Mouse (Mus musculus) testis, postnatal 14 days (tissue): ENCODE measurements around the gene Derl3.
"Not testable (repeated sequence)": the region's sequence is repeated elsewhere in the genome, so short reads cannot be mapped to it uniquely, and the experiment has no call there.

Experiments
- DNase-seq: peaks from one replicate; pipeline ENCODE4 v3.0.0; 2021; ENCODE audit warnings: low spot score

Gene Derl3

DNA sequence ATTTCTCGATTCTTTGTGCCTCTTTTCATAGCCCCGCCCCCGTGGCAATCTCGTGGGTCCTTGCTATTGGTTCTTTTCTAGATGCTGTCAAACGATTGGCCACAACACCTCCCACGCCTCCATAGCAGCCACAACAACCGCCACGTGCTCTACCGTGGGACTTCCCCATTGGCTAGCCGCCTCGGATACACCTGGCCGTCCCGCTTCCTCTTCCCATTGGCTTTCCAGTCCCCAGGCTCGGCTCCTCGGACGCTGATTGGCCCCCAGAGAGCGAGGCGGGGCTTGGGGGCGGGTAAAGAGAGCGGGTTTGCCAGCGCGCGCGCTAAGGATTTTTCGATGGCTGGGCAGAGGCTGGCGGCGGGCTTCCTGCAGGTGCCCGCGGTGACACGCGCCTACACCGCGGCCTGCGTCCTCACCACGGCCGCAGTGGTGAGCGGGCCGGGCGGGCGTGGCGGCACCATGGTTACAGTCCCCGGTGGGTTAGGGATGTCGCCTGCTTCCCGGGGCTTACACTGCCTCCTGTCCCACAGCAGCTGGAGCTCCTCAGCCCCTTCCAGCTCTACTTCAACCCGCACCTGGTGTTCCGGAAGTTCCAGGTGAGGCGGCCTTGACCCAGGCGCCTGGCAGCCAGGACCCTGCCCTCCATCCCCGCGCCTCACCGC, at the start of gene Derl3:
Derl3 (plus strand) TSS at position 325 of the 662 bp plus-strand sequence.
- peak; percentile 99 for DNase-seq

GRCm38 (mm10) chr10:75843898-75844297, 49.3 kb upstream of the Derl3 start:
- not testable (repeated sequence) for DNase-seq

GRCm38 (mm10) chr10:75844800-75845199, 48.4 kb upstream of the Derl3 start:
- no peak for DNase-seq

- DNase-seq, result no peak
These were observed 47.8 kb upstream of the Derl3 start for GRCm38 (mm10) chr10:75845306-75845930.

GRCm38 (mm10) chr10:75848382-75848781, 44.8 kb upstream of the Derl3 start:
- DNase-seq, result no peak

GRCm38 (mm10) chr10:75851076-75851475, 42.1 kb upstream of the Derl3 start:
- DNase-seq, result no peak

GRCm38 (mm10) chr10:75851681-75852080, 41.5 kb upstream of the Derl3 start:
- no peak for DNase-seq

GRCm38 (mm10) chr10:75852539-75853125, 40.6 kb upstream of the Derl3 start:
- DNase-seq, result no peak

- DNase-seq, result peak; percentile 86
These were observed 39.8 kb upstream of the Derl3 start for GRCm38 (mm10) chr10:75853452-75853851.

GRCm38 (mm10) chr10:75854096-75854495, 39.1 kb upstream of the Derl3 start:
- DNase-seq, result no peak

DNA sequence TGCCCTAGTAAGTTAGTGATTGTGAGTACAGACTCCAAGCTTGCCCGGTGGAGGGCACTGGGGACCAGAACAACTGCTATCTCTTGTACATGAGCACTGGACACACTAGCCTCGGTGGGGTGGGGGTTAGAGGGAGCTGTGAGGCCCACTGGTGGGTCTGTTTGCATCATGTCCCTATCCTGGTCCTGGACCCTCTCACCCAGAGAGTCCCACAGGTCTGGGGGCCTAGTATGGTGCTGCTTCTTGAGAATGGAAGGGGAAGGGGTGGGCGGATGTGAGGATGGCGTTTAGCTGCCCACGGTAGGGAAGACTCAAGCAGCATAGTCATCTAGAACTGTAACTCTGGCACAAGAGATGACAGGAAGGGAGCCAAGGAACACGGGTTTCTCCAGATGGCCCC, 38.4 kb upstream of the Derl3 start:
- DNase-seq, result no peak

GRCm38 (mm10) chr10:75855416-75855981, 37.7 kb upstream of the Derl3 start:
- no peak for DNase-seq

DNA sequence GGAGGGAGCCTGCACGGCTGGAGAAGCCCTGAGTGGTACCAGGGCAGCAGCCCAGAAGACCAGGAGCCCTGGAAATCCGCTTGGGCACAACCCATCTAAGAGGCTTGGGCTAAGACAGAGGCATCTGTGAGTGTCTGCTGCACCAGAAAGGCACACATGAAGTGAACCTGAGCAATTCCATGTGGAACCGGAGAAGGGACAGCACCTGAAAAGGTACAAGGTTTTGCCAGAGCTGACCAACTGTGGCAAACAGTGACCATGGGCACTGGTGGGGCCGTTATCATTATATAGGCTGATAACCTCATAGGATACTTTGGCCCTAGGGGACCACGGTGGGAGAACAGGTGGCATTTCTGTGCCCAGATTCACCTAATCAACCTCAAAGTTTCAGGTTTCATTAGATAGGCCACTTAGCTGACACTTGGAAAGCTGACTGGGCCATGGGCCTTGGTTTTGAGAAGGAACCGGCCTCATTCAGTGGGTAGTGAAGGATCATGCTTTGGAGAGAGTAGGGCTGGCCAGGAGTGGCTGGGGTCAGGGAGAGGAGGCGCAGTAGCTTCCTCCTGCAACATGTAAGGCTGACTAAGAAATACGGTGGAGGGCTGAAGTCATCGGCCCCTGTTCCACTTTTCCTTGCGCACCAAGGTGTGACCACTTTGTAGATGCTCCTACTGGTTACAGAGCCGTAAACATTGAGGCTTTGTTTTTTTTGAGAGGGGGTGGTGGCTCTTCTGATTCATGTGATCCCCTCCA, 36.9 kb upstream of the Derl3 start:
- no peak for DNase-seq

- DNase-seq, result no peak
These were observed 36.2 kb upstream of the Derl3 start for GRCm38 (mm10) chr10:75856976-75857375.

GRCm38 (mm10) chr10:75857598-75857997, 35.6 kb upstream of the Derl3 start:
- no peak for DNase-seq

GRCm38 (mm10) chr10:75859107-75859746, 34.0 kb upstream of the Derl3 start:
- DNase-seq, result peak; percentile 46

DNA sequence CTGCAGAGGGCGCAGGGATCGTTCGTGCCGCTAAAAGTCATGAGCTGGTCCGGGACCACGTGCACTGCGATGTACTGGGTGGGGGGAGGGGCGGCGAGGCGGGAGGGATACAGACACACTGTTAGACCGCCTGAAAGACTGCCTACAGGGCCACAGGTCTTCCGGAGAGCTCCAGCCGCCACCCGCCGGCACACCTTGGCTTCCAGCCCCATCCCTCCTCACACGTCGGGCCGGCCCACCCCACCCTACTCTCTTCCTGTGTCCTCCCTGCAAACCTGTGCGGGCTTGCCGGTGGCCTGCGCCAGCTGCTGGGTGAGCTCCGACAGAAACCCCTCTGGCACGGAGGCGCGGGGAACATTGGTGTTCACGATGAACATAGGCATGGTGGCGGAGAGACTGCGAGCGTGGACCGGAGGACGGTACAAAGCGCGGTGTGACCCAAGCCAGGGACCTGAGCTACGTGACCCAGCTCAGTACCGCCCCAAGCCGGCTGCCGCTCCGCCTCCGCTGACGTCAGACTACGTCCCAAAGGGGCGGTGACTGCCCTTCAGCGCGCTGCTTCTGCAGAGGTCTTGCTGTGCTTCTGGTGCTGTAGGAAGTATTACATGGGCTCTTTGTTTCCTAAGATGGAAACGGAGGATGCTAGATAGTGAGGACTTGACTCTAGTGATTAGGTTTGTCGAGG, 33.3 kb upstream of the Derl3 start, which contains the start of gene Mif:
Mif (minus strand) TSS at position 455 of the 685 bp plus-strand sequence.
- DNase-seq, result peak; percentile 84

GRCm38 (mm10) chr10:75860746-75861145, 32.5 kb upstream of the Derl3 start:
- DNase-seq, result peak; percentile 45

DNA sequence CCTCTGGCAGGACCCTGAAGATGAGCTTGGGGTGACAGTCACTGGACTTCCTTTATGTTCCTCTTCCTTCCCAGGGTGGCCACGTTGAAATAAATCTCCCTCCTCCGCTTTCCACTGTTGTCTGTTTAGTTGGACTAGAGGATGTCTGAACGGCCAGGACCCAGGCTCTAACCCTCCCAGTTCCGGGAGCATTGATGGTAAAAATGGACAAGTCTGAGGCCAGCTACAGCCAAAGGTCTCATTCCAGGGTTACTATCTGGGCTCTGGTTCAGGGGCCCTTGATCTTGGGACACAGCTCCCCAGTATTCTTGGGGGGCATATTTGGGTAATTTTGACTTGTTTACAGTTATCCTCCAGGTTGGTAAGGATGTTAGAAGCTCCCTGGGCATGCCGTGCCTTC, 31.6 kb upstream of the Derl3 start:
- DNase-seq, result no peak

DNA sequence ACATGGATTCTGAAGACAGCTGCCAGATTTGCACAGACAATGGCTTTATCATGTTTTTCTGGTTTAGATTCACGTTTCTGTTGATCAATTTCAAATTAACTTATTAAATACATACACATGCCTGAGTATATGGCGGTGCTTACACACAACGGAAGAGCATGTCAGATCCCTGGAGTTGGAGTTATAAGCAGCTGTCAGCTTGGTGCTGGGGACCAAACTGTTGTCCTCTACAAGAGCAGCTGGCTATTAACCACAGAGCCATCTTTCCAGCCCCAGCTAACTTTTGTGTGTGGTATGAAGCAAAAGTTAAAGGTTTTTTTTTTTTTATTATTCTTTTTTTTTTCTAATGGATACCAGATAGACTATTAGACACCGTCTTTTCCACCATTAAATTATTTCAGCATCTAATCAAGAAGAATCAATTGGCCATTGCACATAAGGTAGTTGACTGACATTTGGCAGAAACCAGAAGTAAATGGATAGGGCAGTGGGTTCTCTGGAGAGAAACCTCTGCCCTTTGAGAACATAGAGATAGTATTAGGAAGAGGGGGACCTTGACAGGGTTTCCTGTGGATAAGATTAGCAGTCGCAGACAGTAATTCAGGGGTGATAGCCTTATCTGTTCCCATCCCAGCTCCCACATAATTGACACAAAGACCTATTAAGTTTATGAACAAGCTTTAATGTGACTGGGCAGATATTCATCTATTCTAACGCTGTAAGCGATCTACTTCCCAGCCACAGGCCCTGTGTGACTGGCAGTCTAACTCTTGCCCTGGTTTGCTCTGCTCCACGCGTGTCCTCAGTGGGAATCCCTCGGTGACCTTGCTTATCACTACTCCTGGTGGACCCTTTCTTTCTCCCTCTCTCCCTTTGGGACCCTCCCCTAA, 20.9 kb upstream of the Derl3 start:
- DNase-seq, result no peak
